Mouse (Mus musculus): ENCODE results near the gene Olfr211. TPM values are rescaled to one million over a fixed set of nuclear protein-coding genes. Genes with fewer than 3 reads are reported as not detected.

The Olfr211 gene
- not detected in 4 replicates for total RNA-seq (2023)

GRCm38 (mm10) chr6:116488791-116489190 is at the start of gene Olfr211:
Gene Olfr211, plus strand, starts transcription at chr6:116489091.

GRCm38 (mm10) chr6:116460544-116461283 is 28.2 kb upstream of the Olfr211 start, which contains the start of gene Alox5:
Gene Alox5, minus strand, starts transcription at chr6:116461178.

GRCm38 (mm10) chr6:116506302-116507003 is 17.6 kb downstream of the Olfr211 start, which contains the start of gene Olfr212:
Gene Olfr212, plus strand, starts transcription at chr6:116506516.

GRCm38 (mm10) chr6:116538156-116538555 is 49.3 kb downstream of the Olfr211 start, which contains the start of gene Olfr213:
Gene Olfr213, plus strand, starts transcription at chr6:116538456.

Other genes with a start within 250 kb of the Olfr211 start
- gene Zfand4, start 224.9 kb upstream of the Olfr211 start, total RNA-seq (2023) = 3.5 to 6.4 TPM (median 4.2 TPM) in 4 replicates
- 0.66 to 2.1 TPM (median 0.74 TPM) in 4 replicates for gene March8, start 151.1 kb upstream of the Olfr211 start, total RNA-seq (2023)
- gene Alox5, start 27.9 kb upstream of the Olfr211 start, total RNA-seq (2023) = 0.28 to 0.73 TPM (median 0.48 TPM) in 3 of 4 replicates, not detected in the other
- 0.21 to 0.49 TPM (median 0.32 TPM) in 4 replicates for gene Olfr212, start 17.4 kb downstream of the Olfr211 start, total RNA-seq (2023)
- gene Olfr213, start 49.4 kb downstream of the Olfr211 start, total RNA-seq (2023) = not detected in 4 replicates
- gene Gm5580, start 62.0 kb downstream of the Olfr211 start, total RNA-seq (2023) = 4.4 to 7.9 TPM (median 6.0 TPM) in 4 replicates
- not detected in 4 replicates for gene Olfr214, start 65.1 kb downstream of the Olfr211 start, total RNA-seq (2023)
- gene Olfr215, start 95.1 kb downstream of the Olfr211 start, total RNA-seq (2023) = not detected in 4 replicates
- 16.8 to 21.7 TPM (median 19.0 TPM) in 4 replicates for gene Zfp422, start 139.9 kb downstream of the Olfr211 start, total RNA-seq (2023)
- not detected in 4 replicates for gene Depp1, start 161.5 kb downstream of the Olfr211 start, total RNA-seq (2023)
- 33.2 to 41.4 TPM (median 35.7 TPM) in 4 replicates for gene Rassf4, start 184.9 kb downstream of the Olfr211 start, total RNA-seq (2023)
- gene Tmem72, start 227.8 kb downstream of the Olfr211 start, total RNA-seq (2023) = 0.12 to 0.18 TPM (median 0.12 TPM) in 4 replicates

Measured in B cell, adult 62 days (primary cell).